Mouse (Mus musculus) erythroblast, embryonic 14.5 days (primary cell): Measurements from ENCODE around the gene Ggact. TPM values are rescaled to one million over a fixed set of nuclear protein-coding genes. Genes with fewer than 3 reads are reported as not detected.

Source experiments
- H3K27me3 ChIP-seq: 2 replicates; pipeline ENCODE4 v1.6.1; 2012; ENCODE audit warnings: inconsistent platforms; ENCODE audit not compliant: control insufficient read depth
- H3K36me3 ChIP-seq: 2 replicates; pipeline ENCODE4 v1.6.1; 2012; ENCODE audit warnings: mild to moderate bottlenecking, inconsistent platforms; ENCODE audit not compliant: control insufficient read depth
- H3K4me1 ChIP-seq: 2 replicates; pipeline ENCODE4 v1.6.1; 2012; ENCODE audit warnings: inconsistent platforms; ENCODE audit not compliant: control insufficient read depth
- H3K4me3 ChIP-seq: replicated peaks from 2 replicates; pipeline ENCODE3; 2012; ENCODE audit warnings: moderate library complexity, mild to moderate bottlenecking, inconsistent platforms
- H3K9me3 ChIP-seq: 2 replicates; pipeline ENCODE4 v1.6.1; 2012; ENCODE audit warnings: low read length, inconsistent platforms, mixed read lengths; ENCODE audit not compliant: control insufficient read depth
- GATA1 ChIP-seq: IDR thresholded peaks from 2 replicates; pipeline ENCODE4 v1.6.1; 2012; ENCODE audit warnings: low read length, inconsistent platforms, mixed read lengths
- TAL1 ChIP-seq: IDR thresholded peaks from 3 replicates; pipeline ENCODE4 v1.6.1; 2012; ENCODE audit warnings: low read length, inconsistent platforms, mixed read lengths
- polyA plus RNA-seq: library from polyadenylated mRNA; stranded (reverse); fragments of >175 nt; gene quantifications from 2 replicates; pipeline ENCODE4 v1.2.3, GENCODE M21; 2012

The Ggact gene
- polyA plus RNA-seq, 1 experiment: 1.7 TPM

- H3K27me3 ChIP-seq: no peaks in the 10 kb centered on the region
- H3K36me3 ChIP-seq: no peaks in the 10 kb centered on the region
- H3K4me1 ChIP-seq: no peaks in the 10 kb centered on the region
- no peak for TF ChIP-seq TAL1
- no peak overlapping the region for H3K4me3 ChIP-seq
- H3K9me3 ChIP-seq: no peaks in the 10 kb centered on the region
Measured at GRCm38 (mm10) chr14:122859792-122860191, 53.8 kb downstream of the Ggact start.

GRCm38 (mm10) chr14:122852506-122853057 lies 61.0 kb downstream of the Ggact start:
- H3K36me3 ChIP-seq: no peaks in the 10 kb centered on the region
- no peak overlapping the region for H3K4me3 ChIP-seq
- H3K4me1 ChIP-seq: no peaks in the 10 kb centered on the region
- no peaks in the 10 kb centered on the region for H3K27me3 ChIP-seq
- no peaks in the 10 kb centered on the region for H3K9me3 ChIP-seq
- TF ChIP-seq GATA1 (no peak), TAL1 (no peak)

DNA sequence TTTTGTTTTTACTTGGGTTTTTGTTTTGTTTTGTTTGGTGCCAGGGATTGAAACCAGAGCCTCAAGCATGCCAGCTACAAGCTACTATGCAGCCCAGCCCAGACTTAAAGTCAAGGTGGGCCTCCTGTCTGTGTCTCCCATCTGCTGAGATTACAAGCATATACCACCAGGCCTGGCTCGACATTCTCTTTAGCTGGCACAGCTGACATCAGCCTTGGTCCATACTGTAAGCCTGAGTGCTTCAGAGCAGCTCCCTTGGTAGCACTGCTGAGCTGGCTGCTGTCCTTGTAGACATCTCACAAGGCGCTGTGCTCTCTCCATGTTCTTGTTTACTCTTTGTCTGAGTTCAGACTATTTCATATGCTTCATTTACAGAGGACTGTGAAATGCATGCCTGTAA lies 76.5 kb downstream of the Ggact start:
- H3K27me3 ChIP-seq: no peaks in the 10 kb centered on the region
- H3K4me3 ChIP-seq: no peak overlapping the region
- no peaks in the 10 kb centered on the region for H3K36me3 ChIP-seq
- no peak for TF ChIP-seq TAL1
- no peak for TF ChIP-seq GATA1
- H3K4me1 ChIP-seq: no peaks in the 10 kb centered on the region
- H3K9me3 ChIP-seq: no peaks in the 10 kb centered on the region

DNA sequence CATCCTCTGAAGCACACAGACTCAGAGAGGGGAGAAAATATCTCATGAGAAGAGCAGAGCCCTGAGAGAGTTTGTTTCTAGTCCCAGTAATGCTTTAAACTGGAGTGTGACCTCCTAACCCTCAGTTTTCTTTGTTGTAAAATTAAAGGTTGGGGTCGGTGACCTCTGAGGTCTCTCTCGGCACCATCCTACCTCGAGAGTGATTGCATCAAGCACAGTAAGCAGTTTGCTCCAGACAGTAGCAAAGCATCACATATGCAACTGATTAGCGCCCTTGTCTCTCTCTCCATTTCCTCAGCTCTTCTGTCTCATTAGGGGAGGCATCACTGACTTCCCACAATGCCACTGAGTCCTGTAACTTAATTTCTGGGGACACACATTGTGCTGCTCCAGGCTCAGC lies 77.3 kb downstream of the Ggact start:
- Histone ChIP-seq H3K9me3 (no peaks in the 10 kb centered on the region), H3K36me3 (no peaks in the 10 kb centered on the region), H3K4me3 (no peak overlapping the region), H3K4me1 (no peaks in the 10 kb centered on the region), H3K27me3 (no peaks in the 10 kb centered on the region)
- TF ChIP-seq TAL1 (no peak), GATA1 (no peak)

- H3K9me3 ChIP-seq: no peaks in the 10 kb centered on the region
- no peaks in the 10 kb centered on the region for H3K27me3 ChIP-seq
- TF ChIP-seq TAL1 (no peak), GATA1 (no peak)
- H3K36me3 ChIP-seq: no peaks in the 10 kb centered on the region
- no peaks in the 10 kb centered on the region for H3K4me1 ChIP-seq
- H3K4me3 ChIP-seq: no peak overlapping the region
Measured at GRCm38 (mm10) chr14:122835487-122836190, 77.9 kb downstream of the Ggact start.

DNA sequence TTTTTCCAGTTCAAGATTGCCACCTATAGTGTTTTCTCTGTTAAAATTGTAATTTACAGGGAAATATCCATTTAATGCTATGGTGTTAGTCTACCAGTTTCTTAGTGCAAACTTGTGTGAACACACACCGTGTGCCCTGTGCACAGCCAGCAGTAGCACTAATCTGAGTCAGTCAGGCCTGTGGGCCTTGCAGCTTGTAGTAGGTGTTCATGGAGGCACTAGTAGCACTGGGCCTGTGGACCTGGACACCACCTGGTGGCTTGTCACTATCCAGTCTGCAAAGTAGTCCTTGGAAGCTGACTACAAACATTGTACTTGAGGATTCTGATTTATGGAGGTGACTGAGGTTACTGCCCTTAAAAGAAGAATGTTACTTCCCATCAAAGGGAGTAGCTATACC lies 78.8 kb downstream of the Ggact start:
- no peaks in the 10 kb centered on the region for H3K9me3 ChIP-seq
- no peaks in the 10 kb centered on the region for H3K4me1 ChIP-seq
- no peak overlapping the region for H3K4me3 ChIP-seq
- no peaks in the 10 kb centered on the region for H3K27me3 ChIP-seq
- H3K36me3 ChIP-seq: no peaks in the 10 kb centered on the region
- TF ChIP-seq TAL1: no peak
- no peak for TF ChIP-seq GATA1

DNA sequence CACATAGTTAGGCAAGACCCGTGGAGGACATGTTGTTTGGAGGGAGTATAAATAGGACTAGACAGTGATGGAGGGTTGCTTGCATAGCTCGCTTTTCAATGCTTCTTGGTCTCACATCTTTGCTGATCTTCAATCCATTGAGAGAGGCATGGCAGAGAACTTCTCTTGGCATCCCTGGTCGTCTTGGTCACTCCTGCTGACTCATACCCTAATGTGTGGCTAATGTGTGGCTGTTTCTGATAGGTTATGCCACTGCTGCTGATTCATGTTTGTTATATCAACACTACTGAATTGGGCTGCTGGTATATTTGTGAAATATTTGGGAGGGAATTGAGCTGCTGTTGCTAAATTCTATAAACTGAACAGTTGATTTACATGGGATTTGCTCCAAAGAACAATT lies 79.9 kb downstream of the Ggact start:
- no peaks in the 10 kb centered on the region for H3K27me3 ChIP-seq
- H3K4me1 ChIP-seq: no peaks in the 10 kb centered on the region
- H3K9me3 ChIP-seq: no peaks in the 10 kb centered on the region
- no peak for TF ChIP-seq TAL1
- TF ChIP-seq GATA1: no peak
- H3K4me3 ChIP-seq: no peak overlapping the region
- H3K36me3 ChIP-seq: no peaks in the 10 kb centered on the region

GRCm38 (mm10) chr14:122830433-122830832 lies 83.1 kb downstream of the Ggact start:
- H3K9me3 ChIP-seq: no peaks in the 10 kb centered on the region
- H3K27me3 ChIP-seq: no peaks in the 10 kb centered on the region
- no peak overlapping the region for H3K4me3 ChIP-seq
- TF ChIP-seq TAL1 (no peak), GATA1 (no peak)
- no peaks in the 10 kb centered on the region for H3K4me1 ChIP-seq
- no peaks in the 10 kb centered on the region for H3K36me3 ChIP-seq

DNA sequence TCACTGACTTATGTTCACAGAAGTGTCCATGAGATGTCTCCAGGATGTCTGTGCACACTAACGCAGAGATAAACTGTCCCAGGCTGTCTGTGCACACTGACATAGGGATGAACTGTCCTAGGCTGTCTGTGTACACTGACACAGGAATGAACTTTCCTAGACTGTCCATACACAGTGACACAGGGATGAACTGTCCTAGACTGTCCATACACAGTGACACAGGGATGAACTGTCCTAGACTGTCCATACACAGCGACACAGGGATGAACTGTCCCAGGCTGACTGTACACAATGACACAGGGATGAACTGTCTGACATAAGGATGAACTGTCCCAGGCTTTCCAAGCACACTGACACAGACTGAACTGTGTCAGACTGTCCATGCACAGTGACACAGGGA lies 88.1 kb downstream of the Ggact start:
- H3K4me3 ChIP-seq: no peak overlapping the region

More for the DNA sequence above, 88.1 kb downstream of the Ggact start:
- Histone ChIP-seq H3K27me3 (no peaks in the 10 kb centered on the region), H3K9me3 (no peaks in the 10 kb centered on the region), H3K4me1 (no peaks in the 10 kb centered on the region), H3K36me3 (no peaks in the 10 kb centered on the region)
- TF ChIP-seq GATA1: no peak
- no peak for TF ChIP-seq TAL1
